Mouse (Mus musculus) spleen, postnatal 4 days (tissue): ENCODE measurements around the gene Mcpt4.
A peak's percentile ranks its signal among the peaks of the same experiment; 100 is the strongest.
"Not testable (repeated sequence)": the region's sequence is repeated elsewhere in the genome, so short reads cannot be mapped to it uniquely, and the experiment has no call there.

Experiments
- DNase-seq, 2 experiments: peaks; one replicate each; pipeline ENCODE4 v3.0.0; 2022; ENCODE audit warnings: low spot score in 2 of 2

The Mcpt4 gene

DNA sequence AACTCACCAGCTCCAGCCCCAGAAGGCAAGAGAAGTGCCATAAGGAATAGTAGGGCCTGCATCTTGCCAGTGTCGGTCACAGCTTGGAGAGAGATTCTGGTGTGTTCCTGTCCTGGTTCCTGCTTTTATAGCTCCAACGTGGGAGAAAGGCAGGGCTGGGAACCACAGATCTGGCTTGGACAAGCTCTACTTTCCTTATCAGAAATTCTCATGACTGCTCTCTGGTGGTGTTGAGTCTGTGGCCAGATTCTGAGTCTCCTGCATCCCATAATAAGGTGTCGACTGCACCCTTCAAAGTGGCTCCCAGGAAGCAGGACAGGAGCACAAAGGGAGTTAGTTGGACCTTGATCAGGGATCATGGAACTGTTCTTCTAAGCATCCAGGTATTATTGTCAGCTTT lies at the start of gene Mcpt4:
Mcpt4 (minus strand) TSS at position 101 of the 400 bp plus-strand sequence.
- DNase-seq = not testable (repeated sequence)

DNA sequence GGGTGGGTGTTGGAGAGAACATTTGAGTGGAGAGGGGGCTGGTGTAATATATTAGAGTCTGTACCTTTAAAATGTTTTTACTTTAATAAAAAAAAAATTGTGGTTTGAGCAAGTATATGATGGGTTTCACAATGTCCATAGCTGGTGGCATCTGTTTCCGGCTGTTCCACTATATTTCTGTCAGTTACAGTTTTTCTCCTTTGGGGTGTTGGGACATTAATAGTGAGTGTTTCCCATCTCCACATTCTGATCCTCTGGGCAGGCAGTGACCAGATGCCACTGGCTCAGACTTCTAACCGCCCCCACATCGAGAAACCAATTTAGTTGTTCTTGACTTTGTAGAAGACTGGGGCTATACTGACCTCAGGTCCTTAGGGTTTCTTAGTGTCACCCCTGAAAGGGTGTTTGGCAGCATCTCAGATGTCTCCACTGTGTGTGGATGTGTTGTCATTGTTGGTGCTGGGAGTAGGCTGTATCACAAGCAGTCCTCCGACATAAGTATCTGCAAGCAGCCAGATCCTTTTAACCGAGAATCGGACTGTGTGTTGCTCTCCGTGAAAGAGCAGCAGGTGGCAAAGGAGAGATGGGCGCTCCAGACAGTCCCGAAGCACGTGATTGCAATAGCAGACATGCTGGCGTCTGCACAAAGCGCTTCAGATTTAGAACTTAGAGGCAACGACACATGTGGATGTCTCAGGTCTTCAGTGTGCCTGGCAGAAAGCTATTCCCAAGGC lies 43.5 kb upstream of the Mcpt4 start:
- no peak for DNase-seq

DNA sequence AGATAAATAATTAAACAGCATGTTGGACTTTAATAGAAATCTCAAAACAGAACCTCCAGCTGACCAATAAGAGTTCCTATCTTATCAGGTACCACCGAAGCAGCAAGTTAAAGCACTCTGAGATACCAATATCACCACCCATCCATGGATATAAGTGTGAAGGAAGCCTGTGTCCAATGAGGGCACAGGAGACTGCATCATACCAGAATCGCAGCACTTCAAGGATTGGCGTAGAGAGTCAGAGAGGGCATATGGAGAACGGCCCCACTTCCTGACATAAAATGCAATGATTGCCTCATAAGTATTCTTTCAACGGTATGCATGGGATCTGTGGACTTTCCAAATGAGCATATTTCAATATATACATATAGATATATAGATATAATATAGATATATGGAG lies 42.9 kb upstream of the Mcpt4 start:
- no peak for DNase-seq

DNA sequence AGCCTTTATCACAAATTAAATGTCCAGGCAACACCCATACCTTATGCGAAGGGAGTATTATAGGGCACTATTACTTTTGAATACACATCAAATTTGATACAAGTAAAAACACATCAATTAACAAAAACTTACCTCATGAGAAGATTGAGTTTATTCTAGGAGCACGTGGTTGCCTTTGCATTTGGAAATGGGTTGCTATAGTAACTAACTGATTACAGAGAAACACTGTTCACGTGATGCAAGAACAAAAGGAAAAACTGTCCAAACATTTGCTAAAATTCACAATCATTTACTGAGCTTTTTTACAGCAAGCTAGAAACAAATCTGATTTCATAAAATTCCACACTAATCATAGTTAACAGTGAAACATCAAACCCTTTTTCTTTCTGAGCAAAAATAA lies 41.3 kb upstream of the Mcpt4 start:
- DNase-seq = no peak

DNA sequence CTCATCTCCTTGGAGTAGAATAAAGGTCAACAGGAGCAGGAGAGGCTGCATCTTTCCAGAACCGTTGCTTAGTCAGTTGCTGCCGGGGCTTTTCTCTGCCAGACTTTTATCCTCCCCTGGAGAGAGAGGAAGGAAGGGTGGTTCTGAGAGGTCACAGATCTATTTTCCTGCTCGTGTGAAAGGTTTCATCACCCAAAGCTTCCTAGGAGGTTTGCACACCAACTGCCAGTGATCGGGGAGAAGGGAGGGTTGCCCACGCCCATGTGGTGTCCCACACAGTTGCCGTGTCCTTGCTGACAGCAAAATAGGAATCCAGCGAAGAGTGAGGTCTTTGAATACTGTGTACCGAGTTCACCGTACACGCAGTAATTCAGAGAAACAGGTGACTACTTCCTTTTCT lies 40.3 kb upstream of the Mcpt4 start, which contains the start of gene Ctsg:
Ctsg (minus strand) TSS at position 189 of the 400 bp plus-strand sequence.
- DNase-seq = no peak

- DNase-seq = no peak
Observed at GRCm38 (mm10) chr14:56098940-56099339, 36.8 kb upstream of the Mcpt4 start.

DNA sequence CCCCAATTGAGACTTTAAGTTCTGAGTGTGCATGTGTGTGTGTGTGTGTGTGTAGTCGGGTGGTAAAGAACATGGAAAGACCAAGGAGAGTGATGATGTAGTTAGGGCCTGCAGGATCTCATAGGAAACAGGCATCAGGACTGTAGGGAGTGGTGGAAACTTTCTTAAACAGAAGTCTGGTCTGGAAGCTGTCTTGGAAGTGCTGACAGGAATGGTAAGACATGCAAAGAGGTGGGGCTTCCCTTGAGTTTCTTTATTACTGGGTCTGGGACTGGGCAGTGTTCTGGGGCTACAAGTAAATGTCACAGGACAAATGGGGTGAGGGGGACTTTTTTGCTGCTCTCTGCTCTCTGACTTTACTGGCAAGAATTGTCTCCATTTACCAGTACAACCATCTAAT lies 35.5 kb upstream of the Mcpt4 start:
- no peak for DNase-seq

DNA sequence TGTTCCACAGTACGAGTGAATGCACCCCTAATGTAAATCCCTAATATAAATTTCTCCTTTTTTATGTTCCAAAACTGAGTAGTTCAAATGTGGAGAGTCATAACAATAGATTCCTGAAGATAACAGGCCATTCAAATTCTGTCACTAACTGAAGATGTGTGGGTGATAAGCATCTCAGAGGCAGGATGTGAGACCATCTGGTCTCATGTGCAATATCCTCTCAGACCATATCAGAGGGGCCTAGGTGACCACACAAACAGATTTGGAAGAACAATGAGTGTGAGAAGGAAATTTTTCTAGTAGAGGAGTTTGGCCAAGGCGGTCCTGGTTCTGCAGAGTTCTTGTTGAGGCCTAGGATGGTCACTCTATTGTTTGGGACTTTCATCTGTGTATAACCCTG lies 31.2 kb upstream of the Mcpt4 start:
- no peak for DNase-seq

- no peak for DNase-seq
Observed at GRCm38 (mm10) chr14:56086711-56087110, 24.6 kb upstream of the Mcpt4 start.

- no peak for DNase-seq
Observed at GRCm38 (mm10) chr14:56085167-56085566, 23.1 kb upstream of the Mcpt4 start, which contains the start of gene Mcpt8. TSS of gene Mcpt8 (minus strand) at chr14:56085273.

DNA sequence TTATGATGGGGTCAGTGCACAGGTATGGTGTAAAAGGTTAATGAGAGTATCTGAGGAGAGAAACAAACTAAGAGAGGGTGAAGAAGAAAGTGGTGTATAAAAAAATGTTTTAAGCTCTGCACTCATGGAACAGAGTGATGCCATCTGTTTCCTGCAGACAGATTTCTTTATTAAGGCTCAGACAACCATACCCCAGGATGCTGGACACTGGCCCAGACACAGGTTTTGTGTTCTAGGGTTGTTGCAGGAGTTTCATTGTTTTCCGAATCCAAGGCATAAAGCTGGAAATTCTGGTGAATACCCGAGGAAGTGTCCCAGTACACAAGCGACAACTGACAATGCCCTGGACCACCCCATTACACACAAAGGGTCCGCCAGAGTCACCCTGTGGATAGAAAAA lies 19.9 kb upstream of the Mcpt4 start:
- no peak for DNase-seq

GRCm38 (mm10) chr14:56057722-56058121 lies 4.4 kb downstream of the Mcpt4 start:
- DNase-seq = no peak

- DNase-seq = no peak
Observed at GRCm38 (mm10) chr14:56055408-56055807, 6.7 kb downstream of the Mcpt4 start.

DNA sequence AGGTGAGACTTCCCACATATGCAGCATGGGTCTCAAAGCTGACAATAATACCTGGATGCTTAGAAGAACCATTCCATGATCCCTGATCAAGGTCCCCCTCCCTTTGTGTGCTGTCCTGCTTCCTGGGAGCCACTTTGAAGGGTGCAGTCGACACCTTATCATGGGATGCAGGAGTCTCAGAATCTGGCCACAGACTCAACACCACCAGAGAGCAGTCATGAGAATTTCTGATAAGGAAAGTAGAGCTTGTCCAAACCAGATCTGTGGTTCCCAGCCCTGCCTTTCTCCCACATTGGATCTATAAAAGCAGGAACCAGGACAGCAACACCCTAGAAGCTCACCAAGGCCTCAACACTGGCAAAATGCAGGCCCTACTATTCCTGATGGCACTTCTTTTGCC lies 20.3 kb downstream of the Mcpt4 start, which contains the start of gene Mcpt2:
Mcpt2 (plus strand) TSS at position 250 of the 400 bp plus-strand sequence.
- DNase-seq = peak in 1 of 2 experiments; percentile 34

DNA sequence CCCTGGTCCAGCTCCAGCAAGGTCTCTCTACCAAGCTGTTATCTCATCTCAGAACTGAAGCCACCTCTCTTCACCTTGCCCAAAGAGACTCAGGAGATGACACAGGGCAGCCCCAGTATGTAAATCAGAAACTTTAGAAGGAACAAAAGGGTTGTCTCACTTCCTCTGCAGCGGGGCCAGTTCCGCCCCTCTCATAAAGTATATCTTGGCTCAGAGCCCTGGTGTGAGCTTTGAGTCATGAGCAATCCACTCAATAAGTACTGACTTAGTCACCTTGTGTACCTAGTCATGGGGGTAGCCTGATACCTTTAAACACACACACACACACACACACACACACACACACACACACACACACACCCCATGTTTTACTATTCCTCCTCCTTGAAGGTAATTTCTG lies 27.7 kb downstream of the Mcpt4 start:
- DNase-seq = no peak

DNA sequence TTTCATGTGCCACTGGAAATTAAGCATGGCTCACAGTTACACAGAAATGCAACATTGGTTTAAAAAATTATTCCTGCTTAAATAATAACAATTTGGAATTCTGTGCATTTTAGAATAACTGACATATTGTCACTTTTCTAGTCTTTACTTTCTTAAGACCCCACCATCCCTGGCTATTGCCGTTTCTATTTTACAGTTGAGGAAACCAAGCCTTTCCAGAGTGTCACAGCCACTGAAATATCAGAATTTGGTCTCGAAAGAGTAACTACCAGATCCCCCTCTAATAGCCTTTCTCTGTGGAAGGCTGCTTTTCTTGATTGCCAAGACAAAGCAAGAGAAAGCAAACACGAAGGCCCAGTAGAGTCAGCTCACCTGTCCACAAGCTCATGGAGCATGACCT lies 31.7 kb downstream of the Mcpt4 start, which contains the start of gene Mcpt9:
Mcpt9 (minus strand) TSS at position 101 of the 400 bp plus-strand sequence.
- DNase-seq = not testable (repeated sequence)

- DNase-seq = peak in 1 of 2 experiments; percentile 47
Observed at GRCm38 (mm10) chr14:56021305-56021704, 40.8 kb downstream of the Mcpt4 start.

GRCm38 (mm10) chr14:56019446-56019845 lies 42.7 kb downstream of the Mcpt4 start:
- DNase-seq = no peak

DNA sequence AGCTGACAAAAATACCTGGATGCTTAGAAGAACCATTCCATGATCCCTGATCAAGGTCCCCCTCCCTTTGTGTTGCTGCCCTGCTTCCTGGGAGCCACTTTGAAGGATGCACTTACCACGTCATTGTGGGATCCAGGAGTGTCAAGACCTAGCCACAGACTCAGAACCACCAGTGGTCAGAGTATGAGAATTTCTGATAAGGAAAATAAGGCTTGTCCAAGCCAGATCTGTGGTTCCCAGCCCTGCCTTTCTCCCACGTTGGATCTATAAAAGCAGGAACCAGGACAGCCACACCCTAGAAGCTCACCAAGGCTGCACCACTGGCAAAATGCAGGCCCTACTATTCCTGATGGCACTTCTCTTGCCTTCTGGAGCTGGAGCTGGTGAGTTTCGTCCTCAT lies 44.4 kb downstream of the Mcpt4 start, which contains the start of gene Mcpt1:
Mcpt1 (plus strand) TSS at position 301 of the 400 bp plus-strand sequence.
- not testable (repeated sequence) for DNase-seq

- no peak for DNase-seq
Observed at GRCm38 (mm10) chr14:56013924-56014323, 48.2 kb downstream of the Mcpt4 start.

GRCm38 (mm10) chr14:56013147-56013546 lies 49.0 kb downstream of the Mcpt4 start:
- no peak for DNase-seq
